Mouse (Mus musculus) C2C12 (cell line): ENCODE results near the gene Hist1h3b.

Experiments used
- CTCF ChIP-seq: IDR thresholded peaks from one replicate; pipeline ENCODE4 v1.5.1; 2011; ENCODE audit not compliant: control insufficient read depth, insufficient read depth, insufficient read length
- MYOD1 ChIP-seq: IDR thresholded peaks from one replicate; pipeline ENCODE4 v1.6.1; 2011; ENCODE audit warnings: low read depth; ENCODE audit not compliant: control insufficient read depth, insufficient read length

DNA sequence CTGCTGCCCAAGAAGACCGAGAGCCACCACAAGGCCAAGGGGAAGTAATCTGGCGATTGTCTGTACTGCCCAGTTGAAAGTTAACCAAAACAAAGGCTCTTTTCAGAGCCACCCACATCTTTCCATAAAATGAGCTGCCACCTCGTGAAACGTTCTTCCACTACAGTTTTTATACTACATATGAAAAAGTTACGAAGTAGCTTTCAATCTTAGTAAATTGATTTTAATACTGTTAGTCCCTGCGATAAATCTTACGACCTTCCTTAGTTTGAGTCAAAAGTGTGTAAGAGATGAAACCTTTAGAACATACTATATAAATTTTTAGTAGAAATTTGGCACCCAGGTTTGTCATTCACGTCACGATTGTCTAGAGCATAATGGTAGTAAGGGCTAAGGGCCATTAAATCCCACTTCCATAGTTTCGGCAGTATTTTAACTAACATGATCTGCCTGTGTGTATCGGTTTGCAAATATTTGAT is 550 bp upstream of the Hist1h3b start:
- TF ChIP-seq CTCF (no peak), MYOD1 (no peak)
